Mouse (Mus musculus): ENCODE data around the gene Zmiz1. TPM values are rescaled to one million over a fixed set of nuclear protein-coding genes. Genes with fewer than 3 reads are reported as not detected.
A peak's percentile ranks its signal among the peaks of the same experiment; 100 is the strongest.

The Zmiz1 gene
- polyA plus RNA-seq, 1 experiment from 2014 or later, result 26.3 TPM

- Histone ChIP-seq H3K9me3 (no peaks in the 10 kb centered on the region), H3K36me3 (no peaks in the 10 kb centered on the region), H3K4me2 (replicated peaks) (peak overlapping the region; percentile 99), H3K27ac (peak overlapping the region; percentile 100), H3K27me3 (replicated peaks) (no peaks in the 10 kb centered on the region), H3K9ac (peak overlapping the region; percentile 54), H3K4me1 (replicated peaks) (peaks cover 35% of the 10 kb centered on the region), H3K4me3 (replicated peaks) (peak overlapping the region; percentile 89)
- WGBS, result under 1% methylated on average over 37 of the region's 37 CpGs
- peak; percentile 5; the same call in 1 of the 2 replicates for ATAC-seq
Observed at GRCm38 (mm10) chr14:25458111-25459015, 622 bp upstream of the Zmiz1 start.

- Histone ChIP-seq H3K27ac (peak overlapping the region; percentile 100), H3K9ac (peak overlapping the region; percentile 91), H3K4me2 (replicated peaks) (peak overlapping the region; percentile 99), H3K4me3 (replicated peaks) (peak overlapping the region; percentile 89), H3K4me1 (replicated peaks) (peaks cover 37% of the 10 kb centered on the region), H3K36me3 (no peaks in the 10 kb centered on the region), H3K27me3 (replicated peaks) (no peaks in the 10 kb centered on the region), H3K9me3 (no peaks in the 10 kb centered on the region)
- peak; percentile 37 for ATAC-seq
- under 1% methylated on average over 69 of the region's 69 CpGs for WGBS
Observed at GRCm38 (mm10) chr14:25459394-25459997, 511 bp downstream of the Zmiz1 start.

GRCm38 (mm10) chr14:25459998-25460800 is 1.2 kb downstream of the Zmiz1 start:
- WGBS, result under 1% methylated on average over 63 of the region's 63 CpGs
- Histone ChIP-seq H3K4me2 (replicated peaks) (peak overlapping the region; percentile 99), H3K36me3 (no peaks in the 10 kb centered on the region), H3K4me3 (replicated peaks) (peak overlapping the region; percentile 89), H3K4me1 (replicated peaks) (peaks cover 44% of the 10 kb centered on the region), H3K27me3 (replicated peaks) (no peaks in the 10 kb centered on the region), H3K27ac (peak overlapping the region; percentile 100), H3K9me3 (no peaks in the 10 kb centered on the region), H3K9ac (peak overlapping the region; percentile 91)
- no peak for ATAC-seq

GRCm38 (mm10) chr14:25460801-25461675 is 2.1 kb downstream of the Zmiz1 start:
- peaks cover 52% of the 10 kb centered on the region for H3K4me1 ChIP-seq (replicated peaks)
- H3K27ac ChIP-seq, result peak overlapping the region; percentile 100
- no peaks in the 10 kb centered on the region for H3K9me3 ChIP-seq
- H3K27me3 ChIP-seq (replicated peaks), result no peaks in the 10 kb centered on the region
- WGBS, result 1% methylated on average over 42 of the region's 42 CpGs
- H3K9ac ChIP-seq, result peak overlapping the region; percentile 91
- ATAC-seq, result no peak
- H3K4me3 ChIP-seq (replicated peaks), result peak overlapping the region; percentile 89
- H3K36me3 ChIP-seq, result no peaks in the 10 kb centered on the region
- peak overlapping the region; percentile 99 for H3K4me2 ChIP-seq (replicated peaks)

GRCm38 (mm10) chr14:25461676-25462385 is 2.8 kb downstream of the Zmiz1 start:
- H3K9ac ChIP-seq, result peak overlapping the region; percentile 91
- H3K9me3 ChIP-seq, result no peaks in the 10 kb centered on the region
- H3K4me2 ChIP-seq (replicated peaks), result peak overlapping the region; percentile 99
- WGBS, result 17% methylated on average over 12 of the region's 12 CpGs
- H3K4me3 ChIP-seq (replicated peaks), result peak overlapping the region; percentile 89
- no peaks in the 10 kb centered on the region for H3K36me3 ChIP-seq
- peaks cover 56% of the 10 kb centered on the region for H3K4me1 ChIP-seq (replicated peaks)
- peak overlapping the region; percentile 100 for H3K27ac ChIP-seq
- H3K27me3 ChIP-seq (replicated peaks), result no peaks in the 10 kb centered on the region
- ATAC-seq, result no peak

GRCm38 (mm10) chr14:25462975-25463374 is 4.0 kb downstream of the Zmiz1 start:
- Histone ChIP-seq H3K36me3 (no peaks in the 10 kb centered on the region), H3K27me3 (replicated peaks) (no peaks in the 10 kb centered on the region), H3K4me2 (replicated peaks) (no peak overlapping the region), H3K9ac (no peak overlapping the region), H3K4me3 (replicated peaks) (no peak overlapping the region), H3K4me1 (replicated peaks) (peaks cover 64% of the 10 kb centered on the region), H3K27ac (no peak overlapping the region), H3K9me3 (no peaks in the 10 kb centered on the region)
- 19% methylated on average over 1 of the region's 1 CpGs for WGBS
- no peak for ATAC-seq

- no peak for ATAC-seq
Observed at GRCm38 (mm10) chr14:25463919-25464318, 4.9 kb downstream of the Zmiz1 start.

GRCm38 (mm10) chr14:25464611-25465307 is 5.8 kb downstream of the Zmiz1 start:
- WGBS, result 47% methylated on average over 8 of the region's 8 CpGs
- peak overlapping the region; percentile 81 for H3K27ac ChIP-seq
- no peaks in the 10 kb centered on the region for H3K9me3 ChIP-seq
- no peak overlapping the region for H3K4me3 ChIP-seq (replicated peaks)
- no peak overlapping the region for H3K9ac ChIP-seq
- H3K4me1 ChIP-seq (replicated peaks), result peaks cover 82% of the 10 kb centered on the region
- H3K27me3 ChIP-seq (replicated peaks), result no peaks in the 10 kb centered on the region
- peak overlapping the region; percentile 33 for H3K4me2 ChIP-seq (replicated peaks)
- no peaks in the 10 kb centered on the region for H3K36me3 ChIP-seq
- peak; percentile 70 for ATAC-seq

More at GRCm38 (mm10) chr14:25463919-25464318, 4.9 kb downstream of the Zmiz1 start:
- Histone ChIP-seq H3K9me3 (no peaks in the 10 kb centered on the region), H3K36me3 (no peaks in the 10 kb centered on the region), H3K27ac (no peak overlapping the region), H3K4me1 (replicated peaks) (peaks cover 74% of the 10 kb centered on the region), H3K27me3 (replicated peaks) (no peaks in the 10 kb centered on the region), H3K4me3 (replicated peaks) (no peak overlapping the region), H3K4me2 (replicated peaks) (peak overlapping the region; percentile 33), H3K9ac (no peak overlapping the region)
- WGBS, result 22% methylated on average over 9 of the region's 9 CpGs

- H3K9ac ChIP-seq, result no peak overlapping the region
- no peaks in the 10 kb centered on the region for H3K9me3 ChIP-seq
- ATAC-seq, result peak; percentile 86
- no peaks in the 10 kb centered on the region for H3K36me3 ChIP-seq
- peak overlapping the region; percentile 33 for H3K4me2 ChIP-seq (replicated peaks)
- H3K4me3 ChIP-seq (replicated peaks), result no peak overlapping the region
- no peaks in the 10 kb centered on the region for H3K27me3 ChIP-seq (replicated peaks)
- peaks cover 95% of the 10 kb centered on the region for H3K4me1 ChIP-seq (replicated peaks)
- WGBS, result 33% methylated on average over 4 of the region's 4 CpGs
- H3K27ac ChIP-seq, result peak overlapping the region; percentile 81
Observed at GRCm38 (mm10) chr14:25466361-25466760, 7.4 kb downstream of the Zmiz1 start.

- WGBS, result 60% methylated on average over 10 of the region's 10 CpGs
Observed at GRCm38 (mm10) chr14:25467911-25468668, 9.1 kb downstream of the Zmiz1 start.

More at GRCm38 (mm10) chr14:25467911-25468668, 9.1 kb downstream of the Zmiz1 start:
- no peaks in the 10 kb centered on the region for H3K27me3 ChIP-seq (replicated peaks)
- ATAC-seq, result no peak
- no peak overlapping the region for H3K9ac ChIP-seq
- no peak overlapping the region for H3K27ac ChIP-seq
- peaks cover 97% of the 10 kb centered on the region for H3K4me1 ChIP-seq (replicated peaks)
- no peak overlapping the region for H3K4me3 ChIP-seq (replicated peaks)
- no peak overlapping the region for H3K4me2 ChIP-seq (replicated peaks)
- no peaks in the 10 kb centered on the region for H3K9me3 ChIP-seq
- no peaks in the 10 kb centered on the region for H3K36me3 ChIP-seq
